Mouse (Mus musculus): ENCODE measurements around the gene Sv2c.

GRCm38 (mm10) chr13:95913046-95913406 is 219.4 kb downstream of the Sv2c start:
- TF ChIP-seq EP300 (IDR thresholded peaks at IDR 0.05; ENCODE audit: low read depth) (no peak), CTCF (IDR thresholded peaks at IDR 0.05; ENCODE audit: low read depth) (no peak)
